Mouse (Mus musculus): ENCODE results near the gene Aldh3a2.
"Not testable (repeated sequence)": the region's sequence is repeated elsewhere in the genome, so short reads cannot be mapped to it uniquely, and the experiment has no call there.

Aldh3a2 gene

DNA sequence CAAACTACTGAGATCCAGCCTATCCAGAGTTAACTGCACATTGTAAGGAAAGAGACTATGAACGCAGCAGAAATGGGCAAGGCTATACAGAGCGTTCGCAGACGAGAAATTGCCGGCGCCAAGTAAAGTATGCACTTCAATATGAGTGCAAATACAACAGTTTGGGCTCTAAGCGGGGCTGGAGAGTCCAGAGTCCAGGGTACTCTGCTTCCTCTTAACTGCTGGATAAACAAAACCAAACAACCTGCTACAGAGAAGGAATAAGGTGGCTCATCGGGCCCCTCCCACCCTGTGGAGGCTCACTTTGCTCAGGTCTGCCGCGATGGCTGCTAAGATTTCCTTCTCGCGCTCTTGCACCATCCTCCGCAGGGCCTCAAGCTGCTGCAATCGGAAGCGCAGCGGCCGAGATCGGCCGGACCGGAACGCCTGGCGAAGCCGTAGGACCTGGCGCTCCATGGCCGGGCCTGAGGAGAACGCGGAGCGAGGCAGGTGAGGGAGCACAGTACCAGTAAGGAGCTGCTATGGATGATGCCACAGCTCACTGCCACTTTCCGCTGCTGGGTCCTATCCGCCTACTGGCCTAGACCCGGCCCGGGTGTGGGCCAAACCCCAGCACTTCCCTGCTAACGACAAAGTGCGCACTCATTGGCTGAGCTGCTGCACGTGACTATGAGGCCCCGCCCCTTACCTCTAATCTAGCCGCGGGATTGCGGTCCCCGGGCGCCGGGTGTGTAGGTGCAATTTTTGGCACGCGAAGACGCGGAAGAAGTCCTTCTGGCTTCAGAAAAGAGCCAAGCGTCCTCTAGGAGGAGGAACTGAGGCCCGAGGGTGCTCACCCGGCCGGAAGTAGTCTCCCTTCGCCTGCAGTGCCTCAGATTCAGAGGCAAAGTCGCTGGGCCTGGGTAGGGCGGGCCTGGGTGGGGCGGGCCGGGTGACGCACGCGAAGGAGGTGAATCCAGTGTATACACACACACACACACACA lies at the start of gene Aldh3a2:
Aldh3a2 (minus strand) TSS at position 914 of the 983 bp plus-strand sequence.
- DNase-seq: peak; percentile 96

- no peak for DNase-seq
These were observed 49.6 kb upstream of the Aldh3a2 start for GRCm38 (mm10) chr11:61316864-61317263.

- no peak for DNase-seq
These were observed 43.1 kb upstream of the Aldh3a2 start for GRCm38 (mm10) chr11:61310321-61310720.

GRCm38 (mm10) chr11:61309831-61310230 lies 42.6 kb upstream of the Aldh3a2 start:
- no peak for DNase-seq

- no peak for DNase-seq
These were observed 40.5 kb upstream of the Aldh3a2 start for GRCm38 (mm10) chr11:61307795-61308194.

DNA sequence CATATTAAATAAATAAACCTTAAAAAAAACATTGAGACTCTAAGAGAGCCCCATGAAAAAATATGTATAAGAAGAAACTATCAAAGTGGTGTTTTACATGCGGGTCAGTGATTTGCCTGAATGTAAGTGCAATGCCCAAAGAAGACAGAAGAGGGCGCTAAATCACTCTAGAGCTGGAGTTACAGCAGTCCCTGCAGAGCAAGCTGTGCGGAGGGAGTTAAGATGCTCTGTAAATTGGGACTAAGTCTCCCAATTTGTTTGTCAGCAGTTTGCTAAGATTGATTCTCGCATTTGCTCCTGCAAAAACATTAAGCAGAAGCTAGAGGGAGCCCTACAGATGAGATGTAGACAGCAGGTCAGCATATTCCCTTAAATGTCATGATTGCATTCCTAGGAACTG lies 38.1 kb upstream of the Aldh3a2 start:
- peak; percentile 68 for DNase-seq

DNA sequence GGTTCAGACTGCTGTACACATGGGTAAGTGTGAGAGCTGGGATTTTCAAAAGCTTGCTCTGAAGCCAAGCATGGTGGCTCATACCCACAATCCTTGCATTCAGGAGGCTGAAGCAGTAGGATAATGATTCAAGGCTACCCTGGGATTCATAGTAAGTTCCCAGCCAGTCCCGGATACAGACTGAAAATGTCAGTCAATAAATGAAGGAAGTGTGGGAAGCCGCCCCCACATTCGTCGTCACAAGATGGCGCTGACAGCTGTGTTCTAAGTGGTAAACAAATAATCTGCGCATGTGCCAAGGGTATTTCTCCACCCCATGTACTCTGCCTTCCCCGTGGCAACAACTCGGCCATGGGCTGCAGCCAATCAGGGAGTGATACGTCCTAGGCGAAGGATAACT lies 37.3 kb upstream of the Aldh3a2 start:
- DNase-seq: not testable (repeated sequence)

DNA sequence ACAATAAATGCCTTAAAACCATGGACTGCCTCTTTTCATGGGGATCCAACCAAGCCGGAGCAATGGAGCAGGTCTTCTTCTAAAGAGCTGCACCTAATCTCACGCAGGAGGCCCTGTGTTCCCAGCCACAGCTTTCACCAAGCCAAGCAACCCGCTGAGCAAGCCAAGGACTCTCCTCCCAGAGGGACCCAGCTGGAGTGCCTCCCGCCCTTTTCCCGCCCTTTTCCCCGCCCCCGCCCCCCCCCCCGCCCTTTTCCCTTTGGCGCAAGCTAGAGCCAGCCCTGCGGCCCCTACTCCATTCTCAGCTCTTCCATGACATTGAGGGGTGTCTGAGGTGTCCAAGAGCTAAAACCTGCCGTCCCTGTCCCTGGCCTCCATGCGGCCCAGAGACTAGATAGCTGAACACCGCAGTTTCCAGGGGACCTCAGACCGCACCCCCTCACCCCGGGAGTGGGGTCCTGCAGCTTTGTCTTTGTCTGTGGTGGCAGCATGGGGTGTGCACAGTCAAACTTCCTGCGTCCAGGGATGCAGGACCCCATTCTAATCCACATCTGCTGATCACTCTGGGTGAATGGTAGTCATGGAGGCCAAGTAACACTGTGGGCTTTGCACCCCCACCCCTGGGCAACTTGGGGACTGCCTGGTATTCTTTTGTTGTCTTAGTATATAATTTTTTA lies 33.6 kb upstream of the Aldh3a2 start:
- DNase-seq: peak; percentile 35

DNA sequence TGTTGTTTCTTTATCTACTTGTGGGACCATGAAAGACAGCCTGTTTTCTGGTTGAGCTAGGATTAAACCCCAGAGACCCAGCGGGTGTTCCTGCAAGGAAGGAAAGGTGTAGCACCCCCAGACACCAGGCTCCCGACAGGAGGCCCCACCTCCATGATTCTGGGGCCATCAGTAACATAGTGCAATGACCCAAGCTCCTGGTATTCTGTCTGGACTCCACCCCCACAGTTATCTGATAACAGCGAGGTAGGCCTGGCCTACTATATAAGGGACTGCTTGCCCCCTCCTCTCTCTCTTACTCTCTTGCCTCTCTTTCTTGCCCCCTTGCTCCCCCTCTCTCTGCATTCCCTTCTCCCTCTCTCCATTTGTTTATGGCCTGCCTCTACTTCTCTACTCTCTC lies 32.9 kb upstream of the Aldh3a2 start:
- no peak for DNase-seq

DNA sequence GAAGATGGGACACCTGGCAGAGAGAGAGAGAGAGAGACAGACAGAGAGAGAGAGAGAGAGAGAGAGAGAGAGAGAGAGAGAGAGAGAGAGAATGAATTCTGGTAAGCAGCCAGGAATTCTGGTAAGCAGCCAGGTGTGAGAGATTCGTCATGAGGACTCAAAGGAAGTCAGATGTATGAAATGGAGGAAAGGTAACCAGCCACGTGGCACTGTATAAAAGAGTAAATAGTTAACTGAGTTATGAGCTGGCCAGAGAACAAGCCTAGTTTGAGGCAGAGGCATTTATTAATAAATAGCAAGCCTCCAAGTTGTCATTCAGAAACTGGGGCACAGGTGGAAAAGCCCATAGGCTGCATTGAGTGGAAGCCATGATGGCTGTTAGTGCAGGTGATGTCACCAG lies 30.6 kb upstream of the Aldh3a2 start:
- DNase-seq: no peak

- DNase-seq: no peak
These were observed 30.1 kb upstream of the Aldh3a2 start for GRCm38 (mm10) chr11:61297326-61297725.

DNA sequence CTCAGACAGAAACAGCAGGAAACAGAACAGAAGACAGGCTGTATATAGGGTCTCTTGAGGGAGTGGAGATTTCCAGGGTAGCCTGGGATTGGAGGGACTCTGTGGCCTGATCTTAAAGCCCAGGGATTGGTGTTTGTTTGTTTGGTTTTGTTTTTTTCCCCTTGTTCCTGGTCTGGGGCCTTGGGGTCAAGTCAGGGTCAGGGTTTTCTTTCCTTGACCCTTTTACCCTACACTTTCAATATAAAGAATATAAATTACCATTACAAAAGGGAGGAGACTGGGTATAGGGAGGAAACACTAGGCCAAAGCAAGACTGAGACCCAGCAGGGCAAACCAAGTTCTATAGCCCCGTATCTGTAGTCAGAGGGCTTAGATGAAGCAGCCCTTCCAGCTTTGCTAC lies 29.3 kb upstream of the Aldh3a2 start:
- no peak for DNase-seq

- DNase-seq: no peak
These were observed 28.3 kb upstream of the Aldh3a2 start for GRCm38 (mm10) chr11:61295556-61295955.

DNA sequence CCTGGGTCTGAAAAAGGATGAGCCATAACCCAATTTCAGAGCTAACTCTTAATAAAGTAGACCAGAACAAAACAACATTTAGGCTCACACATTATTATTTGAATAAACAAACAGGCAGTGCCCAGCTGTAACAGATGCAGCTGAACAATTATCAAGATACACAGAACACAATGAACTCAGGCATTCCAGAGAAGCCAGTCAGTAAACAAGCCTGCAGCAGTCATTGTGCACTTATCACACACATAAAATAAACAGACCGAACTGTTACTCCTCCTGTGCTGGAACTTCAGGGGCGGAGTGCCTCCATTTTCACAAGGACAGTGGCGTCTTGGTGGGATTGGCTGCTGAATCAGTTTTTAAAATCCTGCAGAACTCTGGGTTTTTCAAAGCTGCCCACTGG lies 27.2 kb upstream of the Aldh3a2 start:
- DNase-seq: no peak

DNA sequence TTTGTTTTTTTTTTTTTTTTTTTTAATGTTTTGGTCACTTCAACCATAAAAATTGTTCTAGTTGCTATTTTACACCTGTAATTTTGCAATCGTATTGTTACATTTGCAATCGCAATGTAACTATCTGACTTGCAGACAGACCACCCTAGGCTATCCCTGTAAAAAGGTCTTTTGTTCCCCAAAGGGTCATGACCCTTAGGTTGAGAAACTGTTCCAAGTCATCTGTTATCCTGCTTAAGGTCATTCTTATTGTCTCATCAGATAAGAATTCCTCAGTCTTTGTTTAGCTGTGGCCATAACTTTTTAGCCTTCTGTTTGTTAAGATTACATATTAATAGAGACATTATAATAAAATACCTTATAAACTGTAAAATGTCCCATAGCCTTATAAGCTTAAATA lies 26.0 kb upstream of the Aldh3a2 start:
- no peak for DNase-seq

DNA sequence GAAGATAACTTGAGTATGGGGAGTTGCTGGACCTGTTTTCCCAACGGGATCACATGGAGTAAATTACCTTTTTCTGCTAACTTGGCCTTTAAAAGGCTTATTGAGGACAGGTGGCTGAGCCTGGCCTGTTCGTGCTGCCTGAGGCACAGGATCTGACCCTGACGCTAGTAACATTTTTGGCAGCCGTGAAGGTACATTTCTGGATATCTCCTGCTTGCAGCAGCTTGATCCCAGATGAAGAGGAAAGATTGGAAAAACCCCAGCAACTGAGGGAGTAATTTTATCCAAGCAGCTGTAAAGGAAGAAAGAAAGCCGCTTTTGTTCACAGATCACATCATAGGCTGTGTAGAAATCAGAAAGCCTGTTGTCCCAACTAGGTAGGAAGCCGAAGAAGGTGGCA lies 17.1 kb upstream of the Aldh3a2 start:
- DNase-seq: no peak

- no peak for DNase-seq
These were observed 16.3 kb upstream of the Aldh3a2 start for GRCm38 (mm10) chr11:61283414-61284049.

GRCm38 (mm10) chr11:61278445-61279077 lies 11.3 kb upstream of the Aldh3a2 start:
- no peak for DNase-seq

DNA sequence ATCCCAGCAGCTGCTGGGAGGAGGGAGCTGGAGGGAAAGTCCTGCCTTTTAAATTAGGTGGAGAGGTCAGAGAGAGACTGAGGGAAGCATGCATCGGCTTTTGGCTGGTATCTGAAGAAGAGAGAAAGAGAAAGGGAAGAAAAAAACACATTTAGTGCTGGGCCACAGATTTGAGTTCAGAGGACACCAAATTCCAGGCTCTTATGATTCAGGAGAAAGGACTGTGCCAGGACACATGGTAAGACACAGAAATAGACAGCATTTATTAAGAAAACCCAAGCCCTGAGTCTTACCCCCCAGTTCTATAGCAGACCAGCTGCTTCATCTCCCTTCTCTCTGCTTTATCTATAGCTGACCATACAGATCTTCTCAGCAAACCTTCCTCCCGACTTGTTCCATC lies 10.7 kb upstream of the Aldh3a2 start:
- no peak for DNase-seq

GRCm38 (mm10) chr11:61276482-61276881 lies 9.2 kb upstream of the Aldh3a2 start:
- DNase-seq: no peak

GRCm38 (mm10) chr11:61275106-61275505 lies 7.8 kb upstream of the Aldh3a2 start:
- DNase-seq: no peak

DNA sequence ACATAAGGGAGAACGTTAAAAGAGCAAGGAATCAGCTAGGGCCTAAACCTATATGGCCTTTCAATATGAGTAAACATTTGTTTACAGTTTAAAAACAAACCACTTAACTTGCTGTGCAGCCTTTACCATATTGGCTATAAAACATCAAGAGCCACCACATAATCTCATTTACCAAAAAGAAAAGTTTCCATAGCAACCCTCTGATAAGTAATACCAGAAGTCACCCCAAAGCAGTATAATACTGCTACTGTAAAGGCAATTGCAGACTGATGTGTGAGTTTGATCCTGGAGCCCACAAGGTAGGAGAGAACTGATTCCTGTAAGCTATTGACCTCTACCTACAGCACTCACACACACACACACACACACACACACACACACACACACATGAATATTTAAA lies 7.2 kb upstream of the Aldh3a2 start:
- no peak for DNase-seq

- no peak for DNase-seq
These were observed 6.7 kb upstream of the Aldh3a2 start for GRCm38 (mm10) chr11:61273928-61274327.
